Mouse (Mus musculus): ENCODE data around the gene Gab2.

DNA sequence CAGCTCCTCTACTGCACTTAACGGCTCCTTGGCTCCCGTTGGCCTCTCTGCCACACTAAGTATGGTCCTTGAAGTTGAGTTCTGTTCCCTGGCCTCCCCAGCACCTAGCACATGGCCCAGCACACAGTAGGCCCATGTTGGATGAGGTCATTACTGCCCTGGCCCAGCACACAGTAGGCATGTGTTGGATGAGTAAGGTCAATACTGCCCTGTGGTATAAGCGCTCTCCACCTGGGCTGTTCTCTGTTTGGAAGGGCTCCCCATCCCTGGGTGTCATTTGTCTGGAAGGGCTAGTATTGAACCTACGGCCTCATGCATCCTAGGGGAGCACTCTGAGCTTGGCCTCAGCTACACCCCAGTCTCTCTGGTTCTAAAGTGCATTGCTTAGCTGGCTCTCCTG is 246.0 kb downstream of the Gab2 start:
- TF ChIP-seq CTCF (IDR thresholded peaks at IDR 0.05; ENCODE audit: low read depth) (no peak), EP300 (IDR thresholded peaks at IDR 0.05; ENCODE audit: low read depth) (no peak)

All from liver, postnatal 0 days (tissue).